Mouse (Mus musculus) natural killer cell, adult 2 months (primary cell): Measurements from ENCODE around the gene Gimap4.

Experiments
- DNase-seq, 2 experiments: peaks; one replicate each; pipeline ENCODE4 v3.0.0; 2022; ENCODE audit warnings: low spot score in 2 of 2

Gene Gimap4

DNA sequence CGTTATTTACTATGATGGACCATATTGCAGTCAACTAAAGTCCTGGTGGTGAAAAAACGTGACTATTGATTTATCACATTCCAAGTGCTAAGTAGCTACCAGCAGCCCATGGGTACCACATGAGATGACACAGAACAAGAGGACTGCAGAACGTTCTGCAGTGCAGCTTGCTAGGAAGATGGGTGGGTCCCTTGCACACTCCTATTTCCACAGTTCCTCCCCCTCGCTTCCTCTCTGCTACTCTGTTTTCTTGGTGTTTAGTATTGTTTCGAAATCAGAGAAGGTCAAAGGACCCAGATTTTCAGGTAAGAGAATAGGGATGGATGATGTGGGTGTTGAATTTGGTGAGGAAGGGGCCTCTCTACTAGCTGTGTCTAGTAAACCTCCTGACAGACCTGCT is at the start of gene Gimap4:
Gene Gimap4, plus strand, starts transcription at position 231 of the 400 bp plus-strand sequence.
- no peak for DNase-seq

DNA sequence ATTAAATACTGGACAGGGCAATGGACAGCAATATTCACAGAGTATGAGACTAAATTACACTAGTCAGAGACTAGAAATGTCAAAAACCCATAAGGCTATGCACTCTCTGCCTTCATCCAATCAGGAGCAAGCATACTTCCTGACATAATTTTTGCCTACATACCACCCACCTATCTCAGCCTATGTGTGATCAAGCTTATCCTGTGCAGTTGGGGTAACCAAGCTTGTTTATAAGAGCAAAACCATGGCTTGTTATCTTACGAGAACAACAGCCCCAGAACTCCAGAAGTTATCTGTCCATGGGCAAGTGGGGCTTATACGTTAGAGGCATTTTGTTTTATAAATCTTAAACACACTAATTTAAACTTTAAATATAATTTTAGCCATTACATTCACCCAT is 49.2 kb upstream of the Gimap4 start:
- DNase-seq, result no peak

DNA sequence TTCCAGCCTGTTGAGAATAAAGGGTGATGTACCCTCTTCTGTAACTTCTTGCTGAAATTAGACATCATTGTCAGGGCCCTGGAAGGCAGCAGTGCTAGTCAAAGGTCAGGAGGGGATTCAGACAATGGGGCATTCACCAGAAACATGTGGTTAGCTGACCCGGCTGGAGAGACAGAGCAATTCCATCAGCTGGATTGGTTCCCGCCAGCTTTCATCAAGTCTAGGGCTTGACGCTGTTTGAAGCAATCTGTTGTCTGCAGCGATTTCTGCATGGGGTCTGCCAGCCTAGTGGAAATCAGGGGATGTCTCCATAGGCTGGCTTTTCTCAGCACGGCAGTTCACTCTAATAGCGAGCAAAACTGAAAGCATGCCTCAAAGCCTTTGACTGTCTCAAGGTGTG is 47.8 kb upstream of the Gimap4 start:
- DNase-seq, result no peak

DNA sequence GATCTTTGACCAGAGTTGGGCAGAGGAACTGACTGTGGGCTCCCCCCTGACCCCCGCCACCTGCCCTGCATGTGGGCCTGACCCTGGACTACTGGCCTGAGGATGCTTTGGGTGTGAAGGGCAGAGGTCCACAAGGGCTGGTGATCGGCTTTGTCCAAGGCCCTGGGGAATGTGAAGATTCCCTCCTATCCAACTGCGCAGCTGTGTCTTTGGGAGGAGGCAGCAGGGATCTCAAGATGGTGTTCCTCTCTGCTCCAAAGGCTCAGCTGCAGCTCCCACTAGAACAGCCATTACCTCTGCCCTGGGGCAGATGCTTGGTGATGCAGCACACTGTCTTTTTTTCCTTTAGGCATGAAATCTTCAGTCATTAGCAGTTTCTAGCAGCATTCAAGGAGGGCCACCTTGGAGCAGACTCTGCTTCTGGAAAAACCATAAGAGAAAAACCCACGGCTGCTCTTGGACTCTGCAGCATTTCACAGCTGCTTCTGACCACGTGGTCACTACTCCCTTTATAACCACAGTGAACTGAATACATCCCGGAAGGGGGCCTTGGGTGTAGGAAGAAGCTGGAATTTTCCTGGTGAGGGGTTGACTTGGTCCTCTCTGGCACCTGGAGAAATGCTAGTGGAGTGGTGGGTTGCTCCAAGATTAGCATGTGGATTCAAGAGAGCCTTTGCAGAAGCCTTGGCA is 46.4 kb upstream of the Gimap4 start:
- no peak for DNase-seq

DNA sequence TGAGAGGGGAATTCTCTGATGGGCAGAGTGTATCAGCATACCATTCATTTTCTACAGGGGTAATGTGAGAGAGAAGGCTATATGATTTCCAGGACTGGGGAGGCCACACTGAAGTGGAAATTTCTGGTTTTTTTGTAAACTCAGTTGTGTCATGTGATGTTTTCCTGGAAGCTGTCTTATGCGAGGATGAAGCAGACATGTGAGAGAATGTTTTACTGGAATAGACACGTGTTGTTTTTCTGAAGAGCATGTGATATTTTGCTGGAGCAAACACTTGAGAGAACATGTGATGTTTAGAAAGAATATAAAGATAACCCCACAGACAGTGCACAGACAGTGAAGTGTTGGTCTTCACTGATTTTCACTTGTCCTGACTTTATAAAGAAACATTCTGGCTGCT is 45.8 kb upstream of the Gimap4 start:
- DNase-seq, result no peak

DNA sequence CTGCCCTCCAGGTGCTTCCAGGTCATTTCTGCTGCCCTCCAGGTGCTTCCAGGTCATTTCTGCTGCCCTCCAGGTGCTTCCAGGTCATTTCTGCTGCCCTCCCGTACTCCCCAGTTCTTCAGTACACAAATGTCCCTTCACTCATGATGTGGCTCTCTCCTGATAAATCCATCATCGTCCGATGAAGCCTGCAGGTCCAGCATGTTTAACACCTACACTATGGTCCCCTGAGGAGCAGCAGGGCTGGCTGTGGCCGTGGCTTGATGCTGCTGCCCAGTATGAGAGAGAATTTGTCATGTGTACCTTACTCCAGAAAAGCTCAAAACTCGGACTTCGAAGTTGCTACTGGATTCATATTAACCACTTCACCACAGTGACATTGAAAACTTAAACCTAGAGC is 43.0 kb upstream of the Gimap4 start:
- no peak for DNase-seq

DNA sequence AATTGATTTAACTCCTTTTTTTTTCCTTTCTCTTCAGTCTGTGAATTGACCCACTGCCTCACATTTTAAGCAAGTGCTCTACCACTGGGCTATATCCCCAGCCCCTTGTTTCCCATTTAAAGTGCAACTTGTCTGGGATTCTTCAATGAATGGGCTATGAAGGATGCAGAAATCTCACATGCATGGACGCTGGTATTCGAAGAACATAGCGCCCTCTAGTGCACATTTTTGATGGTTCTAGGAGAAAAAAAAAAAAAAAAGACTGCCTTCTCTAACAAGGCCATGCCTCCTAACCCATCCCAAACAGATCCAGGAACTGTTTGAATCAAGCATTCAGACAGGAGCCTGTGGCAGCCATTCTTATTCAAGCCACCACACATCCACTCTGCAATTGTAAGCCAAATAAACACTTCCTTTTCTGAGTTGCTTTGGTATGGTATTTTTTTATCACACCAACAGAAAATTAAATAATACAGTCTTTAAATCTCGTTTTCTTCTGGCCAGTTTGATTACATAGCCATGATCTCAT is 41.5 kb upstream of the Gimap4 start:
- DNase-seq, result peak; percentile 39

DNA sequence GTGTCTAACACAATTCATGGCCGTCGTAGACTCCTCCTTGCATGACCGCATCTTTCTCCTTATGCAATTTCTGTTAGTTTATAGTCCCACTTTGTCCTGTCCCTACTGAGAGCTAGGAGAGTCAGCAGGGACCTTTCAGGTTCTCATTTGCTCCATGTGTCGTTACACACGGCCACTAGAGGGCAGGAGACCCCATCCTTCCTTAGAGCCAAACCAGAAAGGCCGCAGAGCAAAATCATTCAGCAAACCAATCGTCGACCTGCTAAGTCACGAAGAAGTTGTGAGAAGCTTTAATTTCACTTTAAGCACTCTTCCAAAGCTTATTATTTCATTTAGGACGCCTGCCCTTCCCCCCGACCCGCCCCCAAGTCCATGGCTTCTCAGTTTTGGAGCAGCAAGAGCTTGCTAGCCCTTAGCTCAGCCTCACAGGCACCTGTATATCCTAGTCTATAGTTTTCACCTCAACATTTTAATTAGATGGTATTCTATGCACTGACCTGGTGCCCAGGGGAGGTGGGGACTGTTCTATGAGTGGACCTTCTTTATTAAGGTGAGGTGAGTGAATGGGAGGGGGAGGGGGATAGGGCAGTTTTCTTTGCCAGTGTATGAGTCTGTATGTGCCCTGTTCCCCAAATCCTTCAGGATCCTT is 38.6 kb upstream of the Gimap4 start:
- DNase-seq, result peak; percentile 70 to 79

DNA sequence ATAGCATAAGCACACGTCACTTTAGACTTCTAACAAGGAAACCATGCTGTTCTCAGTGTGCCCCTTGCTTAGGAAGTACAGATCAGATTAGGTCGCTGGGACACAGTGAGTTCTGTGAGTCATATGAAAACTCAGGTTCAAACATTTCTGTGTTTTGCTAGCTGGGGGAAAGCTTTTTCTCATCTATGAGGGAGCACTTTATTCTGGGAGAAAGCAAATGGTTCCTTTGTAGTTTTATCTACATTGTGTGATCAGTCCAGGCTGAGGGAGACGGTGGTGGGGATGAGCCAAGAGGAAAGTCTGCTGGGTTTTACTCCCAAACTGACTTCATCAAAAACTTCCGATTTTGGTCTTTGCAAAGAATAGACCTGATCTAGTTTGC is 38.0 kb upstream of the Gimap4 start:
- no peak for DNase-seq

DNA sequence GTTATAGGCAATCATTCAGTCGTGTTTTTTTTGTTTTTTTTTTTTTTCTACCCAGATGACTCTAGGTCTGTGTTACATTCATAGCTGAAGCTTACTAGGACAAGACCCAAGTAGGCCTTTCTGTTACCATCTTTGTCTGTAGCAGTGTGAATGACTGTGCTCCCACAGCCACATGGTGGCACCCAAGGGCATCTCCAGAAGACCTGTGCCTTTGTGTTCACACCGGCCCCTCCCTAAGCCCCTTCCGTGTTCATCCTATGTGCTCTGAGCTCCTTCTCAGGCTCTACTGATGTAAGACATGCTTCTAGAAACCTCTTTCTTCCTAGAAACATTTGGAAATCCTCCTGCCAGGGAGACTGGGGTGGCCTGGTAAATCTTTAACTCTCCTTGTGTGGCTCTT is 37.4 kb upstream of the Gimap4 start, which contains the start of gene Gimap8:
Gene Gimap8, plus strand, starts transcription at position 240 of the 400 bp plus-strand sequence.
- DNase-seq, result peak; percentile 82 to 88

DNA sequence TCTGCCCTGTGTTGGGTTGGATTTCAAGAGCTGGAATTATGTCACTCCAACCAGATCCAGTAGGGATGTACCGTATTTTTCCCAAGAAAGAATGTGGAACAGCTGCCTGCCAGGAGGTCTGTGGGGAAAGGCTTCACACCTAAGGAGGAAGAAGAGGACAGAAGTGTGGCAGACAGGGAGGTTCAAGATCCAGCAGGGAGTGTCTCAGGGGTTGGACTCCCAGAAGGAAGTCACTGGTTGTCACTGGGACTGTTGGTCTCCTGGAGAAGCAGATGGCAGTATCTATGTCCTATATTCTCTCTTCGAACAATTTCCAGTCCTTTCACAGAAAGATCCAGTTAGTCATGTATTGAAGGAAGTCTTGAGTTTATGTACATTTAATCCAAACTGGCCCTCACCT is 36.7 kb upstream of the Gimap4 start:
- no peak for DNase-seq

DNA sequence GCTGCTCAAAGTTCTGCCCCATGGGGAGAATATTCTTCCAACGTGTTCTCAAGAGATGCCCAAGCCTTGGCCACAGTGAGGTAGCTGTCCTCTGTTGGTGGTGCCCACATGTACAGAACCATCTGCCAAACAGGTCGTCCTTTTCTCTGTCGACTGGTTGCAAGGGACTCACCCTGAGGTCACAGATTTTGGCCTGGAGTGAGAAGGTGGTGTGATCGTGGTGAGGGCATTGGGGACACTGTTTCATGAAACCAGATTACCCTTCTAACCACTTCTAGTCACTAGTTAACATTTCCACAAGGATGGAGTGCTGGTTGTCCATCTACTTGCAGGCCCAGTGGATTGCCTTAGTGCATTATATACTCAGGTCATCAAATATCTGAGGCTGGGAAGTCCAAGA is 35.6 kb upstream of the Gimap4 start:
- no peak for DNase-seq

DNA sequence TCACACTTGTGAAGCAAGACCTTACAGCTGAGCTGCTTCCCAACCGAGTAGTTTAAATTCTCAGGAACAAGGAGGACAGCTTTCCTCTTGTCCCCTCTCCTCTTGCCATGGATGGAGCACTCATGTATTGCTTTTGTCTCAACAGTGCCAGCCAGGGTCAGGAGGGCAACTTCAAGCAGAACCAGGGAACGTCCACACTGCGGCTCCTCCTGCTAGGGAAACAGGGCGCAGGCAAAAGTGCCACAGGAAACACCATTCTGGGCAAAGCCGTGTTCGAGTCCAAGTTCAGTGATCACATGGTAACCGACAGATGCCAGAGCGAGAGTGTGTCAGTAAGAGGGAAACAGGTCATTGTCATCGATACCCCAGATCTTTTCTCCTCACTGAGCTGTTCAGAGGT is 34.3 kb upstream of the Gimap4 start:
- no peak for DNase-seq

DNA sequence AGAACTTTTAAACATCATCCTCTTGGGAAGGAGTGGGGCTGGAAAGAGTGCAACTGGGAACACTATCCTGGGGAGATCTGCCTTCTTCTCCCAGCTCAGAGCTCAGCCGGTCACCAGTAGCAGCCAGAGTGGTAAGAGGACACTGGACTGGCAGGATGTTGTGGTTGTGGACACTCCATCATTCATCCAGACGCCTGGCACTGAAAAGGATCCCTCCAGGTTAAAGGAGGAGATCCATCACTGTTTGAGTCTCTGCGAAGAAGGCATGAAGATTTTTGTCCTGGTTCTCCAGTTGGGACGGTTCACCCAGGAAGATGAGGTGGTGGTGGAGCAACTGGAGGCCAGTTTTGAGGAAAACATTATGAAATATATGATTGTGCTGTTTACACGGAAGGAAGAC is 25.6 kb upstream of the Gimap4 start:
- DNase-seq, result no peak

DNA sequence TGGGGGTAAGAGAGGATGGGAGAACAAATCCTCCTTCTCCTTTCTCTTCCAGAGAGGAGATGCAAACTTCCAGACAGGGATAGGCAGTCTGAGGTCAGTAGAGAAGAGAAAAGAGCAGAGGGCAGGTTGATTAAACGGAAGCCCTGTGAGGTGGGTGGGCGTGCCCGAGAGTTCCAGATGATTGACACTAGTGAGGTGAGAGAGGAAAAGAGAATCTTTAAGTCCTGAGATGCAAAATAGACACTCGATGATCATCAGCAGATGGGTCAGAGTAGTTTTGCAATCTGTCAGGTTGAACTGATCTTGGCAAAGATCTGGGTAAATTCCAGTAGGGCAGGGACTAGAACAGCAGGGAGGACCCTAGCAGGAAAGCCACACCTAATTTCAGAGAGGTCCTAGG is 19.6 kb upstream of the Gimap4 start:
- no peak for DNase-seq

DNA sequence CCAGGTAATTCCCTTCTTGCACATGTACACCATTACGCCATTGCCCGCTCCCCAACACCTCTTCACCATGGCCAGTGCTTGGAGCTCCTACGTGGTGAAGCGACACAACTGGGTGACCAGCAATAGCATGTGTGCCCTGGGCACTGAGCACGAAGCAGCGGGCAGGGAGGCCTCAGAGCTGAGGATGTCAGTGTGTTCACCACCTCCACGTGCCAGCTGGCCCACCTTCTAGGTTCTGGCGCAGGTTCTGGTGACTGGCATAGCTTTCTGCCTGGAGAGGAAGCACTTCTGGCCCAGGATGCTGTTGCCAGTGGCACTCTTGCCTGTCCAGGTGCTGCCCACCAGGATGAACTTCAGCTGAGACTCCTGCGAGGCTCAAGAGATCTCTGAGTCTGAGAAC is 18.9 kb upstream of the Gimap4 start:
- DNase-seq, result no peak

DNA sequence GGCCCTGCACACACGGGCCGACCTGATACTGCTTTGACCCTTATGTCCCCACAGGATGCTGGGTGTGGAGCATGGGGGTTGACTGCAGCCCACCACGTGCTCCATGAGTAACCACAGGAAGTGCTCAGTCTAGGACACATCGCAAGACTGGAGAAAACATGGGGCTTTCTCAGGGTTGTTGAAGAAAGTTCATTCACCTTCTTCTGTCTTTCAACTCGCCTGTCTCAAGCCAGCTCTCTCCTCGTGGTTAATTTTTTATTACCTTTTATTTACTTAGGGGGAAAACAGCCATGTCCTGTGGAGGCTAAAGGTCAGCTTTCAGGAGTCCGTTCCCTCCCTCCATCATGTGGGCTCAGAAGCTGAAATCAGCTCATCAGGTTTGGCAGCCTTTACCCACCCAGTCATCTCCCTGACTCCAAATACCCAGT is 18.2 kb upstream of the Gimap4 start:
- peak; percentile 71 to 81 for DNase-seq

DNA sequence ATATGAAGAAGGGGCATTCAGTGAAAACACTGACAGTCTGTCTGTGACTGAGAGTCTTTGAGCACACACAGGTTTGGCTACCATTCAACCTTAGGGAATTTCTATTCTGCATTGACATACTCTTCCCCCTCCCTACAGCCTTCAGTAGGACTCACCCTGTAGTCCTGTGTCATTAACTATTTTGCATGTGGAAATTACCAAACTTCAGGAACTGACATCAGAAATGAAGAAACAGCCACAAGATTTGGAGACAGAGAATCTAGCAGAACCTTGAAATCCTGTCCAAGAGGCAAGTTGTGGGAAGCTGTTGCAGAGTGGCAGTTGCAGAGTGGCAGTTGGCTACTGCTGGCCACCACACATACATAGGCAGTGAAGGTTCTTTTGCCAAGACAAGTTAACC is 16.3 kb upstream of the Gimap4 start:
- no peak for DNase-seq

DNA sequence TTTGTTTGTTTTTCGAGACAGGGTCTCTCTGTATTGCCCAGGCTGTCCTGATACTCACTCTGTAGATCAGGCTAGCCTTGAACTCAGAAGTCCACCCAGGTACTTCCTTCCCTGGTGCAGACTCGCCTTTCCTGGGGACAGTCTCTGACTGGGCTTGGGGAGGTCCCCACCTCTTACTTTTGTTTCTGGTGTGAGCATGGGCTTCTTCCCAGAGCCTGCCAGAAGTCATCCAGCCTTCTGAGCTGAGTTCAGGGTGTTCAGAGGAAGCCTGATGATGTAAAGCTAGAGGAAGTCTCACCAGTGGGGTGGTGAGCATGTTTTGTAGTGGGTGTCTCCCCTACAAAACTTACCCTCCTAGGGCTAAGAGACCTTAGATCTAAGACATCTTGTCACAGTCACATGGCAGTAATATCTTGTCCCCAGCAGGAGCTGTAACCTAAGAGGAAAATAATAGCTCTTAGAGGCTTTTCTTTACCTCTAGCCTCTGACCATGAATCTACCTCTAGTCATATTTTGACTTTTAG is 14.8 kb upstream of the Gimap4 start:
- no peak for DNase-seq

DNA sequence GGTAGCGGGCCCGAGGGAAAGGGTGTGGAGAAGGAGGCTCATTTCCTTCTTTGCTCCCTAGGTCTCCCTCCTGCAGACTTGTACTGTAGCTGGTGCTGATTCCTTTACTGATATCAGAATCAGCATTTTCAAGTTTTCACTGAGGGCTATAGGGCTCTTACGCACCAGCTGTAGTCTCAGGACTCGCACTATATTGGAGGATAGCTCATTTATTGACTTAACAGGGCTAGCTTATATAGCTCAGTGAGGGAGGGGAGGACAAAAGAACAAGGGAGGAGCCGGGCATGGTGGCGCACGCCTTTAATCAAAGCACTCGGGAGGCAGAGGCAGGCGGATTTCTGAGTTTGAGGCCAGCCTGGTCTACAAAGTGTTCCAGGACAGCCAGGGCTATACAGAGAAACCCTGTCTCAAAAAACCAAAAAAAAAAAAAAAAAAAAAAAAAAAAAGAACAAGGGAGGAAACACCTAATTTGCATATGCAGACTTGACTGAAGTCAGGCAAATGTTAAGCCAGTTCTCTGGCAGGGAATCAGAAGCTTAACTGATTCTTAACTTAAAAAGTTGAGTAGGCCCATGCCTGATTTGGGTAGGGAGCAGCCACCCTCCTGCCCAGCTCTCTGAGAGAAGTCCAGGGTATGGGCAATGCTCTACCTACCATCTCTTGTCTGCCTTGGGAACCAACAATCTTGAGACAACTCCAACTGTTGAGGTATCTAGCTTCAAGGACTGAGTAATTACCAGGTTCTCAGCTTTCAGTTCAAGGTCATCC is 9.9 kb upstream of the Gimap4 start:
- DNase-seq, result peak in 1 of 2 experiments; percentile 18

DNA sequence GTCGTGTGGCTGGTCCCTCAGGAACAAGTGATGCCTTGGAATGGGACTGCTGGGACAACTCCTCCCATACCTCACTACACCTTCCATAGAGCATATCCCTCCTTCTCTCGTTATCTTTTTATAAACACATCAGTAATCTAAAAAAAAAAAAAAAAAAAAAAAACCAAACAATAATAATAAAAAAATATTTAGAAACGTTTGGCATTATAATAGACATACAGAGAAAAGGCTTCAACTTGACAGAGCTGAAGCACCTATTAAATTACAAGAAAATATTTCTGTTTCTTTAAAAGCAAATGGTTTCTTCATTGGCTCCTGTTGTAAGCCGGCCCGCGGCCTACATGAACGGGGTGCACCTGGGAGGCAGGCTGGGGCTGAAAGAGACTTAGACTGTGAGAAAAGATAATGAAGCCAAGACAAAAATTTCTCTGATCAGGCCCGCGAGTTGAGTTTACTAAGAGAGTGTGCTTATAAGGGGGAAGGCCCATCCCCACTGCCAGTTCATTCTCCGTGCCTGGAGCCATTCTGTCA is 8.9 kb upstream of the Gimap4 start:
- no peak for DNase-seq
